Mouse (Mus musculus) C2C12 (cell line): ENCODE measurements around the gene Abcc9.

ENCODE experiments used
- CTCF ChIP-seq: IDR thresholded peaks from one replicate; pipeline ENCODE4 v1.5.1; 2011; ENCODE audit not compliant: control insufficient read depth, insufficient read depth, insufficient read length
- USF1 ChIP-seq: IDR thresholded peaks from one replicate; pipeline ENCODE4 v1.6.1; 2011; ENCODE audit warnings: low read depth, mild to moderate bottlenecking, control low read depth, moderate library complexity

DNA sequence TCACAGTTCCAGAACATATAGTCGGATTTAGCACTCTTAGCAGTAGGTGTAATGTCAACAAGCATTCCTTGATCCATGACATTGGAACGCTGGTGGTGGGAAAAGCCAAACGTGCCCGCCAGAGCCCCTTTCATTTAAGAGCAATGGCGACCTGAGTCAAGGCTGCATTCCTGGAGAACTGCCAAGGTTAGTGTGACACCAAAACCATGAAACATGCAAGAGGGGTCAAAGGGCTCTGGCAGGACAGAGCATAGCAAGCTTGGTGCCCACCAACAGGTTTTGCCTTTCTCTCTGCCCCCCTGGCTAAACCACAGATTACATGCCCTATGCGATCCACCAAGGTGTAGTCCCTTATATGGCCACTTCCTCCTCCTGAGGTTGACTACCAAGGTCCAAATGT is 36.5 kb upstream of the Abcc9 start:
- TF ChIP-seq USF1 (no peak), CTCF (no peak)
